Mouse (Mus musculus) gastrocnemius, postnatal 4 days (tissue): ENCODE measurements around the gene Rgs5. TPM values are rescaled to one million over a fixed set of nuclear protein-coding genes. Genes with fewer than 3 reads are reported as not detected.

Experiments used
- DNase-seq, 2 experiments: peaks; one replicate each; pipeline ENCODE4 v3.0.0; 2021 to 2022; ENCODE audit warnings: low spot score in 2 of 2, mixed read lengths in 2 of 2
- total RNA-seq, 2 experiments: library from RNA; stranded (reverse); gene quantifications; 2 replicates each; pipeline ENCODE4 v1.2.3; 2021

Gene Rgs5
- total RNA-seq, 2 experiments from 2014 or later: 127 to 143 TPM

- no peak for DNase-seq
These were observed 66.5 kb downstream of the Rgs5 start for GRCm38 (mm10) chr1:169721836-169722235.

GRCm38 (mm10) chr1:169726319-169726718 is 71.0 kb downstream of the Rgs5 start:
- no peak for DNase-seq

GRCm38 (mm10) chr1:169730599-169731100 is 75.3 kb downstream of the Rgs5 start:
- no peak for DNase-seq

- DNase-seq: no peak
These were observed 80.8 kb downstream of the Rgs5 start for GRCm38 (mm10) chr1:169736139-169736538.

- no peak for DNase-seq
These were observed 81.9 kb downstream of the Rgs5 start for GRCm38 (mm10) chr1:169737231-169737630.

GRCm38 (mm10) chr1:169741147-169741546 is 85.8 kb downstream of the Rgs5 start:
- DNase-seq: no peak

Other genes starting within 250 kb of the Rgs5 start
- gene Nuf2, start 124.0 kb upstream of the Rgs5 start, total RNA-seq: 10 to 100 TPM; 15.4 to 17.9 TPM
- 1 to 10 TPM; 5.1 to 5.5 TPM for gene Rgs4, start 92.1 kb downstream of the Rgs5 start, total RNA-seq